Mouse (Mus musculus): ENCODE results near the gene Cpped1.

The Cpped1 gene

GRCm38 (mm10) chr16:11757951-11758350 is 151.3 kb downstream of the Cpped1 start:
- no peak for DNase-seq

GRCm38 (mm10) chr16:11757471-11757870 is 151.8 kb downstream of the Cpped1 start:
- no peak for DNase-seq

GRCm38 (mm10) chr16:11756598-11757245 is 152.5 kb downstream of the Cpped1 start:
- DNase-seq = no peak

DNA sequence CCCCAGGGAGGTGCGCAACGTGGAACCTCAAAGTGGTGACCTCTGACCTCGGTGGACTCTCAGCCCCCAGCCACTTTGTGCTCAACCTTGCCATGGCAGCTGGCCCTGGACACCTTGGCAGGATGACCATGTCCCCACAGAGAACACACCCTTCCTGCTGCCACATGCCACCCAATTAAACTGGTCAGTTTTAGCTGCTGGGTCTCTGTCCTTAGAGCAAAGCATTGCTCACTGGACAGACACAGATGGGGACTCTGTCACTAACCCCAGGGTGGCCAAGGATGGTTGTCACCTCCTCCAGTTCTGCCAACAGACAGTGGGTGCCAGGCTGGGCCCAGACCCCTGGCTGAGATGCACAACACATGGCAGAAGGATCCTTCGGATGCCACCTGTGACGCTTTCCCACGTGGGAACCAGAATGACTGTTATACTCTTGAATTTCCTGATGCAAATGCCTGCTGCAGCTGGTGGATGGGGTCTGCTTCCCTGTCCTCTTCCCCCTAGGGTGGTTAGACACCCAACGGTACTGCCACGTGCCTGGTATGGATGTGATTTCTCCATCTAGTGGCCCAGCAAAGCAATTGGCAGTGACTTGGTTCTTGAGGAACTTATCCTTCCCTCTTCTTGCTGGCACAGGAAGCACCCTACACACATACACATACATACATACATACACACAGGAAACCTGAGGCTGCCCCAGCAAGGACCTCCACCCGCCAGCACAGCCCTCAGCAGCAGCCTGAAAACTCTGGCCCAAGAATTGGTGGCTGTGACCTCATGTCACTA is 153.8 kb downstream of the Cpped1 start:
- no peak for DNase-seq

- no peak for DNase-seq
These were observed 155.1 kb downstream of the Cpped1 start for GRCm38 (mm10) chr16:11754136-11754535.
